Mouse (Mus musculus): ENCODE measurements around the gene Larp1b. TPM values are rescaled to one million over a fixed set of nuclear protein-coding genes. Genes with fewer than 3 reads are reported as not detected.

Gene Larp1b
- polyA plus RNA-seq, 1 experiment from 2014 or later = 3.1 TPM

GRCm38 (mm10) chr3:41087071-41087470 lies 137.4 kb downstream of the Larp1b start:
- no peak overlapping the region for H3K4me3 ChIP-seq (ENCODE audit: low read length)
- H3K4me1 ChIP-seq (replicated peaks; ENCODE audit: control insufficient read depth, insufficient read depth, low read length) = no peaks in the 10 kb centered on the region
- no peak for ATAC-seq (ENCODE audit: low read depth)
- no peak overlapping the region for H3K27ac ChIP-seq (ENCODE audit: low read length)
- no peak overlapping the region for H3K9ac ChIP-seq (ENCODE audit: low read length)
- no peaks in the 10 kb centered on the region for H3K9me3 ChIP-seq (ENCODE audit: control insufficient read depth, low read length)
- H3K36me3 ChIP-seq (ENCODE audit: control insufficient read depth, insufficient read depth, low read length) = no peaks in the 10 kb centered on the region
- no peaks in the 10 kb centered on the region for H3K27me3 ChIP-seq (ENCODE audit: control insufficient read depth, insufficient read depth, low read depth, low read length)
- H3K4me2 ChIP-seq (ENCODE audit: low read depth, low read length) = no peak overlapping the region

Other genes starting within 250 kb of the Larp1b start
- gene Slc25a31, start 241.0 kb upstream of the Larp1b start, polyA plus RNA-seq (2015; fragmentation: Nextera tagmentation; extraction: Ambion mirVana) = 0.10 and 0.48 TPM in 2 replicates
- gene Hspa4l, start 205.3 kb upstream of the Larp1b start, polyA plus RNA-seq (2015; fragmentation: Nextera tagmentation; extraction: Ambion mirVana) = 22.7 and 24.2 TPM in 2 replicates
- 57.6 and 64.0 TPM in 2 replicates for gene Plk4, start 149.8 kb upstream of the Larp1b start, polyA plus RNA-seq (2015; fragmentation: Nextera tagmentation; extraction: Ambion mirVana)
- 7.1 and 7.4 TPM in 2 replicates for gene Mfsd8, start 102.9 kb upstream of the Larp1b start, polyA plus RNA-seq (2015; fragmentation: Nextera tagmentation; extraction: Ambion mirVana)
- 7.2 and 8.6 TPM in 2 replicates for gene Abhd18, start 102.9 kb upstream of the Larp1b start, polyA plus RNA-seq (2015; fragmentation: Nextera tagmentation; extraction: Ambion mirVana)
- gene 1700034I23Rik, start 47.3 kb upstream of the Larp1b start, polyA plus RNA-seq (2015; fragmentation: Nextera tagmentation; extraction: Ambion mirVana) = 0.14 and 0.20 TPM in 2 replicates
- 24.0 and 24.8 TPM in 2 replicates for gene Pgrmc2, start 133.2 kb downstream of the Larp1b start, polyA plus RNA-seq (2015; fragmentation: Nextera tagmentation; extraction: Ambion mirVana)

Data from lung, embryonic 16.5 days (tissue).